Mouse (Mus musculus) liver, adult 2 months (tissue): ENCODE data around the gene Bcl11a. TPM values are rescaled to one million over a fixed set of nuclear protein-coding genes. Genes with fewer than 3 reads are reported as not detected.

Experiments used
- DNase-seq: peaks from one replicate; pipeline ENCODE4 v3.0.0-alpha.2; 2011; ENCODE audit warnings: low read depth, low spot score; ENCODE audit errors: extremely low read depth
- H3K27ac ChIP-seq: fragments of 200-500 bp; replicated peaks from 2 replicates; pipeline ENCODE4 v1.5.1; 2012; ENCODE audit warnings: low read depth, mild to moderate bottlenecking, control low read depth, inconsistent platforms, low read length; ENCODE audit not compliant: insufficient read depth
- H3K27me3 ChIP-seq: fragments of 200-500 bp; 2 replicates; pipeline ENCODE4 v1.6.1; 2012; ENCODE audit warnings: mild to moderate bottlenecking, moderate library complexity, low read length, inconsistent platforms; ENCODE audit not compliant: control insufficient read depth, insufficient read depth
- H3K36me3 ChIP-seq: fragments of 200-500 bp; 2 replicates; pipeline ENCODE4 v1.6.1; 2012; ENCODE audit warnings: low read length, inconsistent platforms; ENCODE audit not compliant: control insufficient read depth, insufficient read depth
- H3K4me1 ChIP-seq: fragments of 200-500 bp; 2 replicates; pipeline ENCODE4 v1.6.1; 2011; ENCODE audit warnings: low read length; ENCODE audit not compliant: control insufficient read depth, insufficient read depth
- H3K4me3 ChIP-seq: fragments of 200-500 bp; 2 replicates; pipeline ENCODE4 v1.5.1; 2011; ENCODE audit warnings: low read depth, mild to moderate bottlenecking, control low read depth, low read length, moderate library complexity; ENCODE audit not compliant: insufficient read depth
- H3K79me2 ChIP-seq: fragments of 200-500 bp; 2 replicates; pipeline ENCODE4 v1.6.1; 2012; ENCODE audit warnings: inconsistent platforms, mild to moderate bottlenecking, low read length, moderate library complexity; ENCODE audit not compliant: control insufficient read depth, insufficient read depth
- H3K9ac ChIP-seq: fragments of 200-500 bp; 2 replicates; pipeline ENCODE4 v1.6.1; 2012; ENCODE audit warnings: low read depth, mild to moderate bottlenecking, control low read depth, inconsistent platforms, low read length
- CTCF ChIP-seq: fragments of 200-500 bp; IDR thresholded peaks from 2 replicates; pipeline ENCODE4 v1.5.1; 2011; ENCODE audit warnings: low read depth, low read length, control low read depth
- POLR2A ChIP-seq: fragments of 200-500 bp; IDR thresholded peaks from 2 replicates; pipeline ENCODE4 v1.6.1; 2011; ENCODE audit warnings: low read length, control low read depth; ENCODE audit not compliant: insufficient read depth; ENCODE audit errors: extremely low read depth
- whole genome bisulfite sequencing: fragments of 180-500 bp; shearing (Covaris S2); methylation state at CpG from one replicate; pipeline ENCODE4 v1.1.7; 2018; 5-methylcytosine and 5-hydroxymethylcytosine counted together
- polyA plus RNA-seq: library from polyadenylated mRNA; depleted of rRNA; stranded (reverse); fragments of >200 nt; gene quantifications from 2 replicates; pipeline ENCODE4 v1.2.3, GENCODE M21; 2012
- total RNA-seq: library from RNA; depleted of rRNA; stranded (reverse); fragments of >200 nt; gene quantifications from 2 replicates; pipeline ENCODE4 v1.2.3, GENCODE M21; 2014

Bcl11a gene
- total and polyA plus RNA-seq, 2 experiments: 0.09 to 0.13 TPM

GRCm38 (mm10) chr11:24074021-24074591 lies 3.8 kb upstream of the Bcl11a start:
- WGBS: 5% methylated on average over 18 of the region's 18 CpGs
- no peaks in the 10 kb centered on the region for H3K79me2 ChIP-seq
- no peak overlapping the region for H3K9ac ChIP-seq
- no peak overlapping the region for H3K4me3 ChIP-seq
- TF ChIP-seq POLR2A (no peak), CTCF (no peak)
- H3K27me3 ChIP-seq: peaks cover 25% of the 10 kb centered on the region
- DNase-seq: no peak
- H3K36me3 ChIP-seq: no peaks in the 10 kb centered on the region
- H3K4me1 ChIP-seq: peaks cover 8% of the 10 kb centered on the region; the same call in 1 of the 2 replicates
- no peak overlapping the region for H3K27ac ChIP-seq

GRCm38 (mm10) chr11:24074634-24075104 lies 3.2 kb upstream of the Bcl11a start, which contains the start of gene A830031A19Rik:
TSS of gene A830031A19Rik (minus strand) at chr11:24075054.
- no peak within 1 kb of the TSS for H3K9ac ChIP-seq
- H3K27me3 ChIP-seq: peaks cover 27% of the 10 kb centered on the region
- TF ChIP-seq POLR2A: no peak
- no peak for TF ChIP-seq CTCF
- WGBS: 3% methylated on average over 11 of the region's 11 CpGs
- H3K27ac ChIP-seq: no peak within 1 kb of the TSS
- no peaks in the 10 kb centered on the region for H3K79me2 ChIP-seq
- H3K36me3 ChIP-seq: no peaks in the 10 kb centered on the region
- H3K4me1 ChIP-seq: peaks cover 8% of the 10 kb centered on the region; the same call in 1 of the 2 replicates
- no peak within 1 kb of the TSS; the same call in 1 of the 2 replicates for H3K4me3 ChIP-seq
- no peak for DNase-seq

GRCm38 (mm10) chr11:24075486-24076126 lies 2.2 kb upstream of the Bcl11a start:
- Histone ChIP-seq H3K4me1 (peaks cover 8% of the 10 kb centered on the region), H3K9ac (no peak overlapping the region), H3K4me3 (no peak overlapping the region; the same call in 1 of the 2 replicates), H3K27me3 (peaks cover 32% of the 10 kb centered on the region), H3K36me3 (no peaks in the 10 kb centered on the region), H3K79me2 (no peaks in the 10 kb centered on the region), H3K27ac (no peak overlapping the region)
- 2% methylated on average over 17 of the region's 17 CpGs for WGBS
- no peak for DNase-seq
- TF ChIP-seq CTCF (no peak), POLR2A (no peak)

GRCm38 (mm10) chr11:24076127-24076650 lies 1.7 kb upstream of the Bcl11a start:
- under 1% methylated on average over 32 of the region's 32 CpGs for WGBS
- H3K9ac ChIP-seq: no peak overlapping the region
- peaks cover 33% of the 10 kb centered on the region for H3K27me3 ChIP-seq

GRCm38 (mm10) chr11:24076821-24077730 lies 780 bp upstream of the Bcl11a start:
- under 1% methylated on average over 59 of the region's 59 CpGs for WGBS
- Histone ChIP-seq H3K27me3 (peaks cover 36% of the 10 kb centered on the region), H3K27ac (no peak overlapping the region), H3K4me3 (peak overlapping the region; percentile 59; the same call in 1 of the 2 replicates), H3K36me3 (no peaks in the 10 kb centered on the region), H3K4me1 (peaks cover 11% of the 10 kb centered on the region), H3K9ac (no peak overlapping the region), H3K79me2 (no peaks in the 10 kb centered on the region)
- TF ChIP-seq CTCF: peak; percentile 17; the same call in 1 of the 2 replicates
- TF ChIP-seq POLR2A: no peak
- no peak for DNase-seq

More at GRCm38 (mm10) chr11:24076127-24076650, 1.7 kb upstream of the Bcl11a start:
- no peak for TF ChIP-seq CTCF
- TF ChIP-seq POLR2A: no peak
- Histone ChIP-seq H3K4me3 (peak overlapping the region; percentile 59), H3K4me1 (peaks cover 8% of the 10 kb centered on the region), H3K27ac (no peak overlapping the region), H3K79me2 (no peaks in the 10 kb centered on the region), H3K36me3 (no peaks in the 10 kb centered on the region)
- no peak for DNase-seq
